Mouse (Mus musculus) left cerebral cortex, adult 18-20 months (tissue): ENCODE data around the gene Pla2g6. TPM values are rescaled to one million over a fixed set of nuclear protein-coding genes. Genes with fewer than 3 reads are reported as not detected.

Experiments
- DNase-seq, 2 experiments: peaks; one replicate each; pipeline ENCODE4 v3.0.0; 2021 to 2022; ENCODE audit warnings: low spot score in 2 of 2, mixed read lengths in 1 of 2
- total RNA-seq, 2 experiments: library from RNA; stranded (reverse); gene quantifications; 2 replicates each; pipeline ENCODE4 v1.2.3; 2021

The Pla2g6 gene
- total RNA-seq, 2 experiments from 2014 or later = 18.4 to 21.2 TPM

DNA sequence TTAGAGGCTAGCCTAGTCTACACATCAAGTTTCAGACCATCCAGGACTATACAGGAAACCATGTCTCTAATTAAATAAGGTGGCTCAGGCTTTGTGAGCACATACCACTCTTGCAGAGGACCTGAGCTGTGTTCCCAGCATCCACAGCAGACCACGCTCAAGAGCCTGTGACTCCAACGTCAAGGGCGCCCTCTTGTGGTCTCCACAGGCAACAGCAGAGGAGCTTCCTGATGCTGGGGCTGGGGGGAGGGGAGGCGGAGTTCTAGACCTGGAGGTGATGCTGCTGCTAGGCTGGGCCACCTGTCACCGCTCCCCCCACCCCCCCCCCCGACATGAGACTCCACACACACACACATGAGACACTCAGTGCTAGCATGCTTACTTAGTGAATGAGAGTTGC is 48.0 kb downstream of the Pla2g6 start:
- DNase-seq = no peak

DNA sequence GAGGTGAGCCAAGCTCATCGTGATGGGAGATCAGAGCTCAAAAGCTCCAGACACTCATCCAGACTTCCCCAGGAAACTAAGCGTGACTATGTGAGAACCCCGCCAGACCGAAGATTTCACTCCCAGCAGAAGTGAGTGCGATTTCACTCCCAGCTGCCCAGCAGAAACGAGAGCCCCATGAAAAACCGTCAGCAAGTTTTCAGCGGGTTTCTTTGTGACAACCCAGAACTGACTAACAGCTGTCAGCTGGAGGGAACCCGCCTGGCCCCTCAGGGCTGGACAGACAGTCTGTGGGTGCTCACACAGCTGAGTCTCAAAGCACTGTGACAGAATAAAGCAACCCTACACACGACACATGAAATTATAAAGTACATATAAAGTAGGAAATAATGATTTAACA is 50.5 kb downstream of the Pla2g6 start:
- no peak for DNase-seq

DNA sequence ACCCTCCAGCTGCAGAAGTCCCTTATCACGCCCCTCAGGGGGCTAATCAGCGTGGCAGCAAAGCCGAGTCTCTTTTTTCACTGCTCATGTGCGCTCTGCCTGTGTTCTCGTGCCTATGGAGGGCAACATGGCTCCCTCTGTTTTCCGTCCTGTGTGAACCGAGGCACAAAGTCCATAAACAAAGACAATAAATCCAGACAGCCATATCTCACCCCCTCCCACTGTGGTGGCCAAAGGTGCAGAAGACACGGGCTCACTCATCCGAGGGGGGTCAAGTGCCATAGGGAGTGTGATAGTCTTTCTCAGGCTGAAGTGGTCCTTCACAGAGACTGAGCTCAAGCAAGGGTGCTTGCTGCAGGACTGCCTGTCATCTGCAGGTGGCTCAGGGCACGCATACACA is 55.2 kb downstream of the Pla2g6 start:
- DNase-seq = no peak

DNA sequence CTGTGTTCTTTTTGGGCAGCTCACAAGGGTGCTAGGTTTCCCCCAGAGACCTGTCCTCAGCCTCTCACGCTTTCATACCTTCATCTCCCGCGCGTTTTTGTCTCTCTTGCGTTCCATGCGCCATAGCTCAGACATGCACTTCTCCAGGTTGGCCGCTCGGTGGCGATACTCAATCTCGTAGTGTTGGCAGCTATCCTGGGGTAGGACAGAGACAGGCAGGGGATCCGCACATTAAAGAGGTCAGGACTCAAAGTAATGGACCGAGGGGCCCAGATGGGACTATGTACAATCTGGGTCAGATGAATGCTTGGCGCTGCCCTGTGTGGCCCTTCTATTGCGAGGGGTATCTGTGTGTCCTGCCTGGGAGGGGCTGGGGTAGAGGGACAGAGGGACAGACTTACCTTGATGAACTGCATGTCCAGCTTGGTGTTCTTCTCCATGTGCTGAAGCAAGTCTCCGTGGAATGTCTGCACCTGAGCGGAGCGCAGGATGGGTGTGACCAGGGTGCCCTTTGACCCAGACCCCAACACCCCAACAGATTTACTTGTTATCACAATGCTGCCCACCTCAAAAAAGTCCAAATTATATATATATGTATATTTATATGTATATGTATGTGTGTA is 57.0 kb downstream of the Pla2g6 start:
- peak; percentile 23 to 54 for DNase-seq

DNA sequence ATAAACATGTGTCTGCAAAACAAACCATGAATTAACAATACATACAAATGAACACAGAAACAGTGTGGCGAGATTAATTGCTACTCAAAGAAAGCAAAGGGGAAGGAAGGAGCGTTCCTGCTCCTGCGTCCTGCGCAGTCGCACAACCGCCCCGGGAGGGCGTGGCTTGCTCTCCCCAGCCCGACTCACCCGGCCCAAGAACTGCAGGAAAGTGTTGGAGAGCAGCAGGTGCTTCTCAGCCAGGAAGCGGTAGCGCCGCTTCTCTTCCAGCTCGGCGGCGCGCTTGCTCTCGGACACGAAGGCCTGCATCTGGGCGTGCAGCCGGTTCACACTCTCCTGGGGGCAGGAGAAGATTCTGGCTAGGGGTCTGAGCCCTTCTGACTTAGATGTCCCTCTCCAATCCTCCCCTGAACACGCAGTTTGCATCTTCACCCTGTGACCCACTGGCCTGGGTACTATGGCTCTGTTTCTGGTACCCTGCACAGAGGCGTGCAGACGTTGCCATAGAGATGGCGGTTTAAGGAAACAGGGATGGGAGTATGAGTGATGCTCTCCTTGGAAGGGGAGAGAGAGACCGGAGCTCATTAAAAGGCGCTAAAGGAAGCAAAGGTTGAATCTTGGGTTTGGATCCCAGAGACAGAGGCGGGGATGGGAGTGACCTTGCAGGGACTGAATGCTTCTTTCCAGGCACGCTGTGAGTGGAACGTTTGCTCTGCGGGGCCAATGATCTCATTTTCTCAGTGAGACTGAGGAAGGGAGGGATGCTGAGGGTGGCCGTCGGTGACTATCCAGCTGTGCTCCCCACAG is 57.7 kb downstream of the Pla2g6 start:
- DNase-seq = peak; percentile 42 to 49

DNA sequence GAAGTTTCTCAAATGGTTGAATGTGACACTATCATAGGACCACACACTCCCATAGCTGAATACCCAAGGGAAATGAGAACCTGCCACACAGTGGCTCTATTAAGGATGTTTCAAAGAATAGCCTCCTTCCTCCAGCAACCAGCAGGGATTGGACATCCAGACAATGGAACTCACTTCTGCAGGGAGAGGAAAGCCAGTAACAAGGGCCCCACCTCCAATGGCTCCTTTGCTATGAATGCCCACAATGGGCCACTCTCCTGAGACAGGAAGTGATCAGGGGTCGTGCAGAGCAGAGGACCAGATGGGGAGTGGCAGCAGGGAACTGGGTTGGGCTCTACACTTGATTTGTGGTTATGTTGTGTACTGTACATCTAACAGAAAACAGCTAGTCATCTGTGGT is 59.7 kb downstream of the Pla2g6 start:
- DNase-seq = no peak

DNA sequence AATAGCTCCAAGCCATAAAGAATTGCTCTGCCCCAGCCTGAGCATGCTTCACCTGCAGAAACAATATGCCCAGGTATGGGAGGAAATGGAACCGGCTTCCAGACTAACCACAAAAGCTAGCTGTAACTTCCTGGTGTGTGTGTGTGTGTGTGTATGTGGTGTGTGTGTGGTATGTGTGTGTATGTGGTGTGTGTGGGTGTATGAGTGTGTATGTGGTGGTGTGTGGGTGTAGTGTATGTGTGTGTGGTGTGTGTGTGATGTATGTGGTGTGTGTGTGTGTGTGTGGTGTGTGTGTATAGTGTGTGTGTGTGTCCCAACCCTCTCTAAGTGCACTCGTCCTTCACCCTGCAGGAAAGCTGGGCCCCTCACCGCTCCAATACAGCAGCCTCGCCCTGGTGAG is 62.8 kb downstream of the Pla2g6 start:
- DNase-seq = no peak

DNA sequence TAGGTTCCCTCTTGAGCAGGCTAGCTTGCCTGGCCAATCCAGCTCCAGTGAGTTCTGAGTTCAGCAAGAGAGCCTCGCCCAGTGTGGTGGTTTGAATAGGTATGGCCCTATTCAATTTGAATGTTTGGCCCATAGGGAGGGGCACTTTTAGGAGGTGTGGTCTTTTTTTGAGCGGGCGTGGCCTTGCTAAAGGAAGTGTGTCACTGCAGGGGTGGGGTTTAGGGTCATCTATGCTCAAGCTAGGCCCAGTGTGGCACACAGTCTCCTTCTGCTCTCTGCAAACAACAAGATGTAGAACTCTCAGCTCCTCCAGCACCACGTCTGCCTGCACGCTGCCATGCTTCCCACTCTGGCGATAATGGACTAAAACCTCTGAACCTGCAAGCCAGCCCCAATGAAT is 64.5 kb downstream of the Pla2g6 start:
- no peak for DNase-seq

DNA sequence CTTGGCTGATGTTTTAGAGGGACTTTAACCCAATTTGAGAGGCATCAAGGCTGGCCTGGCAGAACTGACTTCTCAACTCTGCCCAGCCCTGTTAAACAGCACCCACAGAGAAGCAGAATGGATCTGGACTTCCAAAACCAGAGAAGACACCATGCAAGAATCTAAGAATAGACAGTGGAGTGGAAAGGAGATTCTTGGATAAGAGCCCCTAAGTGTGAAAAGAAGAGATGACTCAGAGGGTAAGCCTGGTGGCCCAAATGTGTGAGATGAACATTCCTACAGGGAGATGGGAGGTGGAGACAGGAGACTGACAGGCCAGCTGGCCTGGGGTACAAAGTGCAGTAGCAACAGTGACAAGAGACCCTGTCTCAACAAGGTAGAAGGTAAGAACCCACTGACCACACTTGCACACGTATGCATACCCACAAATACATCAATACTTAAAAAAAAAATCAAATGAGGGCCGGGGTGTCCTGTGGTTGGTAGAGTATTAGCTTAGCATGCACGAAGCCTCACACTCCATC is 65.3 kb downstream of the Pla2g6 start:
- DNase-seq = no peak

DNA sequence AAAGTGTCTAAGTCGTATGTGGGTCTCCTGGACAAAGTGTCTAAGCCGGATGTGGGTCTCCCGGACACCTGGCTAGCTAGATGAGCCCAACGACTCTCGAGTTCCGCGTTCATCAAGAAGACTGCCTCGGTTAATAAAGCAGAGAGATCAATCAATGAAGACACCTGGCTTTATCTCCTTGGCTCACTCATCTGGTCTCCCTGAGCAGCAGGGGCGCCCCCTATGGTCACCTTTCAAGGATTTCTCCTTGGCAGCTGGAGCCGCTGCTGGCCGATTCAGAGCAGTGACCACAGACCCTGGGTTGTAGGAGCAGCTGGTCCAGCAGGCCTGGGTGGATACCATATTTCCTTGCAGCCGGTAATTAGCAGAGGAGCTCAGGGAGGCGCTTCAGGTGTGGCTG is 65.8 kb downstream of the Pla2g6 start:
- peak in 1 of 2 experiments; percentile 22 for DNase-seq

DNA sequence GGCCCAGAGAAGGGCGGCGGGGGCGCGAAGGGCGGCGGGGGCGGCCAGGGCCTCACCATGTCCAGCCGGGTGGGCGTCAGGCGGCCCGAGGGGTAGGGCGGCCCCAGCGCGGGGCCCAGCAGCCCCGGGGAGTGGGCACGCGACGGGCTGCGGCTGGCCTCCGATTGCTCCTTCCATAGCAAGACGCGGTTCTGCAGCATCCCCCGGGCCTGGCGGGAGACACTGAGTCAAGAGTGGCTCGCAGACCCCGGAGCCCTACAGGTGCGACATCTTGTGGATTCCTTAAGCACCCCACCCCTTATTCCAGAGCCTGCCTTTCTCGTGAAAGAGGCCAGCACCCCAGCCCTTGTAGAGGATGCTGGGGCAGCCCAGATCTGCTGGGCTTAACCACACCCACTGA is 66.4 kb downstream of the Pla2g6 start:
- no peak for DNase-seq

DNA sequence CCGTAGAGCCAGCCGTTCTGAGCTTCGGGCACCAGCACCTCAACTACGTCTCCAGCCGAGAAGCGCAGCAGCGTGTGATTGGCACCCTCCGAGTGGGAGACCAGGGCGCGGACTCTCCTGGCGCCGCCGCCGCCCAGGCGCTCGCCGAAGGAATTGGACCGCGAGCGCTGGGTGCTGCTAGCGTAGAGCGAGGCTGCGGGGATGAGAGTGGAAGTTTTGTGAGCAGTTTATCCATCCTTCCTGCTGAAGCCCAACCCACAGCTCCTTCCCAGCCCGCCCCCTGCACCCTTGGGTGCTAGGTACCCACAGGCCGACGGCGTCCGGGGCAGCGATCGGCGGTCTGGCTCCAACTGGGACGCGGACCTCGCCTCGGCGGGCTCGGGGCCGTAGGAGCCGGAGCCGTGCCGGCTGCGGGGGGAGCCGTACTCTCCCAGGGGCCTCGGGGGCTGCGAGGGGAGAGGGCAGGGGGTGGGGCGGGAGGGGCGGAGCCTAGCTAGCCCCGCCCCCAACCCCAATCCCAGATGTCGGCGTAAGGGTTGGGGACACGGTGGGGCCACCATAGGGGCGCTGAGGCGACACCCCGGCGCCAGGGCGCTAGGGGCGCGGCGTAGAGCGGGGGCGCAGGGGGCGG is 67.0 kb downstream of the Pla2g6 start:
- peak; percentile 46 to 63 for DNase-seq

DNA sequence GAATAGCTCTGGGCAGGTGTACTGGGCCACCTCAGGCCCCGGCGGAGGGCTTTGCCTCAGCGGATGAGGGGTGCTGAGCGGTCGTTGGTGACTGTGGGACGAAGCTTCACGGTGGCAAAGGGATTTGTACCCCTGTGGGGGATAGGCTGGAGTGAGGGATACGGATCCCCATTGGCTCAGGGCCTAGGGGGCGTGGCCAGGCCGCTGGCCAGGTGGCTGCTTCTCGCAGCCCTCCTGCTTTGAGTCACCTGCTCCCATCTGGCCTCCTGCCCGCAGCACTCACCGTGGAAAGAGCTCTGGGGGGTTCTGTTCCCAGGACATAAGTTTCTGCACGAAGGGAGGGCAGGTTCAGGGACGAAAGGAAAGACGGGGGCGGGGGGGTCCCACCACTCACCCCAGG is 69.7 kb downstream of the Pla2g6 start:
- DNase-seq = no peak

DNA sequence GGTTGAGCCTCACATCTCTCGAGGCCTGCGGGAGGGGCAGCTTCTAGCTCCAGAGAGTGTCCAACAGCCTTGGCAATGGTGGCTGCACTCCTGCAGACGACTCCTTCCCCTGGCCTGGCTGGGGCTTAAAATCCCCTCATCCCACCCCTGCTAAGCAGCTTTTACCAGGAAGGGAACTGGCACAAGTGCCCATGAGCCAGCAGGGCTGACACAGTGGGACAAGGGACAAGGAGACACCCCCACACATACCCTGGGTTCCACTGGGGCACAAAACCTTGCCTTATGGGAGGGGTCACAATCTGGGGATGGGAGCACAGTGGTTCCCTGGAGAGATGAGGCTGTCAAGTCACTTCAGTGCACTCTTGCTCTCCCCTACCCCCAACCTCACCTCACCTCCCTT is 73.5 kb downstream of the Pla2g6 start, which contains the start of gene Slc16a8:
Gene Slc16a8, minus strand, starts transcription at position 101 of the 400 bp plus-strand sequence.
- no peak for DNase-seq

DNA sequence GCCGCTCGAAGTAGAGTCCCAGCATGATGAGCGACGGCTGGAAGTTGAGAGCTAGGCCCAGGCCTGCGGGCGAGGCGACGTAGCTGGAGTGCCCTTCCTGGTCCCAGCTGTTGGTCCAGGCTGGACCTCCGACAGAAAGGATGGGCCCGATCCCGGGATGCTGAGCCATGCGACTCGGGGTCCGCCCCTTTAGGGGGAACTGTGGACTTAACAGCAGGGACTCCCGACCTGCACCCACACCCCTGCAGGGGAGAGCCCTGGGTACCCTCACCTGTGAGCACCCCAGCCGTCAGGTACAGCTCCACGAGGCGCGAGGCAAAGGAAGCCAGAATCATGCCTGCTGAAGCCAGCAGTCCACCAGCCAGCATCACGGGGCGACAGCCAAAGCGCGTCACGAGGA is 75.6 kb downstream of the Pla2g6 start:
- no peak for DNase-seq

DNA sequence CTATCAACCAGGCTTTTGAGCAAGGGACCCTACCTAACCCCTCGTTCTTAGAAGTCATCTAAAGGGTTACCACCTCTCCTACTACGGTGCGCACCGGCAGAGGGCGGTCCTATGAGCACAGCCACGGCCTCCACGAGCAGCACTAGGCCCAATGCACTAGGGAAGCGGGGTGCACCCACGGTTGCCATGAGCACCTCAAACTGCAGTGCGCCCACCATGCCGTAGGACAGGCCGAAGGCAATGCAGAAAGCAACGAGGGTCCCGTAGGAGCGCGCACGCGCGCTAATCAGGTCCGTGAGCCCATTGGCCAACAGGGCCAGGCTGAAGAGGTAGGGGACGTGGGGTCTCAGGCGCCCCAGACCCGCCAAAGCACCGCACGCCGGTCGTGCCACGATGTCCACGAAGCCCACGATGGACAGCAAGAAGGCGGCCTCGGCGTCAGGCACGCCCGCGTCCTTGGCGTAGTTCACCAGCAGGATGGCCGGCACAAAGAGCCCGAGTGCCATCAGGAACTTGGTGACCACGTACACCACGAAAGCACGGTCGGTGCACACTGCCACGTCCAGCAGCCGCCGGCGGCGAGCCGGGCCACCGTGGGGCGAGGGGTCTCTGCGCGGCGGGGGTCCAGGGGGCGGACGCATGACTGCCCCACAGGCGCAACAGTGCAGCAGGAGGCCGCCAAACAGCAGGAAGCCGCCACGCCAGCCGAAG is 76.3 kb downstream of the Pla2g6 start:
- DNase-seq = peak in 1 of 2 experiments; percentile 28

DNA sequence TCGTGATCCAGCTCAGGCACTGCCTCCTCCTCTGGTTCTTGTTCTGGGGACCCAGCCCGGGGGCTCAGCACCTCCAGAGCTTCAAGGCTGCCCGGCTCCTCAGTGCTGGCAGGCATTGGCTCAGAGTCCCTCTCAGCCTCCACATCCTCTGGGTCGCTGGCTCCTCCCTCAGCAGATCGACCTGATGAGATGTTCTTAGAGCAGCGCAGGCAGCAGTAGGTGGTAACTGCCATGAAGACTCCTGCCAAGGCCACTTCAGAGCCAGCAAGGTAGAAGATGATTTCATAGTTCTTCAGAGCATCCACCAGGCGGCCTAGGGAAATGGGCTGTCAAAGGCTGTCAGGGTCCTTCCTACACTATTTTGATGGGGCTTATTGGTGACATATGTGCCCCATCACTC is 77.0 kb downstream of the Pla2g6 start:
- peak in 1 of 2 experiments; percentile 34 for DNase-seq

DNA sequence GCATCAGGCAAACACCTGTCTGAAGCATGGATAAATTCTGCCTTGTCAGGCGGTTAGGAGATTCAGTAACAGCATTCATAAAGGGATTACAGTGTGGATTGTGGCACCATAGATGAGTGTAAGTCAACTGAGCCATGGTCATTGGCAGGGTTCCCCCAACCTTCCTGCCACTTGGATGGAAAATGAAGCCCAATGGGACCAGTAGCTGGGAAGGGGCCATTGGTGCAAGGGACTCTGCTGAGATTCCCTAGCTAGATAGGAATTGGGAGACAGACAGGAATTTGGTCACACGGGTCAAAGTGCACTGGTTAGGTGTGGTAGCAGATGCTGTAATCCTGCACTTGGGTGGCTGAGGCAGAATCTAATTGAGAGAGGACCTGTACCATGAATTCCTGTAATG is 78.0 kb downstream of the Pla2g6 start:
- no peak for DNase-seq

DNA sequence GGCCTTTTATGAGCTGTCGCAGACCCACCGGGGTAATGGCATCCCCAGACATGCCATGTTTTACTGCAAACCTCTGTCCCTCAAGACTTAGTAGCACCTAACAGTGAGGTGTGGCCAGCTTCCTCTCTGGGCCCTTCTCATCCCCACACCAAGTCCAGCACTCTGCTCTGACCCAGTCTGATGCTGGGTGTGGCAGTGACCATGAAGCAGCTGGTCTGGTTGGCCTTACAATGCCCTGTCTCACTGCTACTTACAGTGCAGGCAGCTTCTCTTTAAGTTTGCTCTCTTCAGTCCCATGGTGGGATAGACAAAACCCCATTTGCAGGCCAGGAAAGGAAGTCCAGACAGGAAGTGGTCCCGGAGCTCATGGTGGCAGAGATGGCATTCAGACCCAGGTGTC is 82.9 kb downstream of the Pla2g6 start:
- DNase-seq = no peak

DNA sequence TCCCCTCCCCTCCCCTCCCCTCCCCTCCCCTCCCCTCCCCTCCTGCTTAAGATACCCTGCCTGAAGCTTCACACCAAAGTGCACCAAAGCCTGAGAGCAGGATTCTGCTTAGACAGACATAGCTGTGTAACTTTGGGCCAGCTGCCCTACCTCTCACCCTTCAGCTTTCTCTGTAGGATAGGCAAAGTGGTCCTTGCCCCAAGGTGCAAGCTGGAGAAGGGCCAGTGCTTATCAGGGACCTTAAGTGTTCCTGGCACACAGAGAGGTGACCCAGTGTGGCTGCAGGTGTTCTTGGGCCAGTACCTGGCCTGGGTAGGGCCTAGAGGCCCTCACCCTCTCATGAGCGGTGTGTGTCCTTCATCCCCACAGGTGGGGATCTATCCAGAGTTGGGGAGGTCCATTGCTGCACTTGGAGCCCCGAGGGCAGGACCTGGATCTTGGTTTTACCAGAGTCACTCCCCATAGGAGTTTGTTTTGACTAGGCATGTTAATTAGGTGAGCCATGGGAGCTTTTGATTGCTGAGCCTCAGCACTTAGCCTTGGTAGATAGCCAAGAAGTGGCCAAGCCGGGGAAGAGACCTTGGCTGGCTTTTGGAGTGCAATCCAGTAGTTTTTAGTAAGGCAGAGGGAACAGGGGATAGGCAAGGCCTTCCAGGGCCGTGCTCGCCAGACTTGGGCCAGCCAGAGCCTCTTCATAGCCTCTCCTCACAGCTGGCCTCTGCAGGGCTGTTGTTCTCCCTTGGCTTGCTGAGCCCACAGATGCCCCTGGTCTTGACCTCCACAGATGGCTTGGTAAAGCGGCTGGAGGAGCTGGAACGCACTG is 83.9 kb downstream of the Pla2g6 start:
- DNase-seq = no peak
